8 mouse cellular contexts compared by ENCODE assay signal in genomic region chr8:106138616-106139015, GRCm38 (mm10). TPM values are rescaled to one million over a fixed set of nuclear protein-coding genes. Genes with fewer than 3 reads are reported as not detected.
DNase-seq lines count a peak whose midpoint lies in the region; ATAC-seq and TF ChIP-seq lines count a peak whose summit lies in the region.

No protein-coding gene starts in this region.

- H3K9me3 ChIP-seq in embryonic facial prominence, embryonic 14.5 days (ENCODE audit: control insufficient read depth, low read length) = no peaks in the 10 kb centered on the region
- no peaks in the 10 kb centered on the region for H3K9me3 ChIP-seq in intestine, embryonic 15.5 days
- no peaks in the 10 kb centered on the region for H3K9me3 ChIP-seq in neural tube, embryonic 12.5 days

- intact Hi-C loops in left cerebral cortex, adult 2 months (cut with DNase I) = no loop called here

- H3K27me3 ChIP-seq in embryonic facial prominence, embryonic 14.5 days (replicated peaks; ENCODE audit: control insufficient read depth, insufficient read depth, low read length) = peaks cover 41% of the 10 kb centered on the region
- peaks cover 30% of the 10 kb centered on the region for H3K27me3 ChIP-seq in intestine, embryonic 15.5 days (replicated peaks)
- peaks cover 65% of the 10 kb centered on the region for H3K27me3 ChIP-seq in neural tube, embryonic 12.5 days (replicated peaks)

- H3K9ac ChIP-seq in embryonic facial prominence, embryonic 14.5 days (ENCODE audit: low read depth, low read length) = peak overlapping the region; percentile 53
- H3K9ac ChIP-seq in intestine, embryonic 15.5 days = peak overlapping the region; percentile 45
- peak overlapping the region; percentile 38; the same call in 1 of the 2 replicates for H3K9ac ChIP-seq in neural tube, embryonic 12.5 days

- no peak for ATAC-seq in embryonic facial prominence, embryonic 14.5 days (ENCODE audit: low read depth)
- ATAC-seq in intestine, embryonic 15.5 days = no peak
- ATAC-seq in neural tube, embryonic 12.5 days (ENCODE audit: low FRiP score, low read depth) = no peak
- ATAC-seq in monocyte, adult 5-6 weeks (replicated peaks; ENCODE audit: insufficient number of reproducible peaks, low FRiP score, low TSS enrichment, poor library complexity, severe bottlenecking) = no peak

- 0 out of 2 replicates have a peak, but pooled peaks cover 4% of the 10 kb centered on the region for H3K4me1 ChIP-seq in embryonic facial prominence, embryonic 14.5 days (ENCODE audit: control insufficient read depth, insufficient read depth, low read length)
- H3K4me1 ChIP-seq in intestine, embryonic 15.5 days (replicated peaks) = peaks cover 26% of the 10 kb centered on the region
- H3K4me1 ChIP-seq in neural tube, embryonic 12.5 days = peaks cover 30% of the 10 kb centered on the region

- H3K4me2 ChIP-seq in embryonic facial prominence, embryonic 14.5 days (ENCODE audit: low read depth, low read length) = peak overlapping the region; percentile 95
- H3K4me2 ChIP-seq in intestine, embryonic 15.5 days (replicated peaks) = peak overlapping the region; percentile 89
- H3K4me2 ChIP-seq in neural tube, embryonic 12.5 days (replicated peaks) = peak overlapping the region; percentile 71

- H3K4me3 ChIP-seq in left cerebral cortex, adult 2 months = peak overlapping the region; percentile 50
- H3K4me3 ChIP-seq in embryonic facial prominence, embryonic 14.5 days (ENCODE audit: low read depth, low read length) = peak overlapping the region; percentile 50
- H3K4me3 ChIP-seq in intestine, embryonic 15.5 days (replicated peaks) = peak overlapping the region; percentile 53
- H3K4me3 ChIP-seq in neural tube, embryonic 12.5 days = peak overlapping the region; percentile 34

- H3K27ac ChIP-seq in left cerebral cortex, adult 2 months = peak overlapping the region; percentile 10; the same call in 1 of the 2 replicates
- 0 out of 2 replicates have a peak overlapping the region, but pooled peaks have one; percentile 61 for H3K27ac ChIP-seq in embryonic facial prominence, embryonic 14.5 days (replicated peaks; ENCODE audit: low read depth, low read length)
- peak overlapping the region; percentile 63 for H3K27ac ChIP-seq in intestine, embryonic 15.5 days
- H3K27ac ChIP-seq in neural tube, embryonic 12.5 days = no peak overlapping the region

- WGBS in embryonic facial prominence, embryonic 14.5 days = 15% methylated on average over 7 of the region's 7 CpGs
- WGBS in intestine, embryonic 15.5 days = 9% methylated on average over 7 of the region's 7 CpGs
- 18% methylated on average over 7 of the region's 7 CpGs for WGBS in neural tube, embryonic 12.5 days

- no peak for TF ChIP-seq CTCF in left cerebral cortex, adult 2 months (IDR thresholded peaks at IDR 0.05)

- no peak for DNase-seq in left cerebral cortex, adult 2 months (ENCODE audit: extremely low spot score in 1 of 2, low spot score in 2 of 2)
- no peak for DNase-seq in left cerebral cortex, adult 9 months (ENCODE audit: low spot score in 2 of 2)
- DNase-seq in embryonic facial prominence, embryonic 14.5 days (ENCODE audit: low spot score) = no peak
- DNase-seq in adrenal gland, postnatal 36 days = no peak
- no peak for DNase-seq in testis, postnatal 14 days (ENCODE audit: low spot score)

- no peaks in the 10 kb centered on the region for H3K36me3 ChIP-seq in embryonic facial prominence, embryonic 14.5 days (ENCODE audit: control insufficient read depth, insufficient read depth, low read length)
- H3K36me3 ChIP-seq in intestine, embryonic 15.5 days = no peaks in the 10 kb centered on the region
- no peaks in the 10 kb centered on the region for H3K36me3 ChIP-seq in neural tube, embryonic 12.5 days

RNA-seq across cellular contexts. Expression of gene Esrp2, which starts 1.8 kb away (rescaled TPM):
- total RNA-seq in left cerebral cortex, adult 2 months (2021) = under 1 TPM in 1 of 2 experiments, not detected in 1; 0.41 TPM
- polyA plus RNA-seq in embryonic facial prominence, embryonic 14.5 days (2014; fragmentation: Nextera tagmentation; extraction: Ambion mirVana) = 14.9 and 20.0 TPM in 2 replicates
- polyA plus RNA-seq in intestine, embryonic 15.5 days (2015; fragmentation: Nextera tagmentation; extraction: Ambion mirVana) = 30.2 and 32.7 TPM in 2 replicates
- polyA plus RNA-seq in neural tube, embryonic 12.5 days (2016; fragmentation: Nextera tagmentation; extraction: Ambion mirVana) = 1.1 and 1.6 TPM in 2 replicates
- 1 to 10 TPM; 1.1 to 3.5 TPM for total RNA-seq in adrenal gland, postnatal 36 days (2021)
- not detected in 3 replicates for total RNA-seq in monocyte, adult 5-6 weeks (2017)

RNA-seq across cellular contexts. Expression of gene Pla2g15, which starts 11.6 kb away (rescaled TPM):
- total RNA-seq in left cerebral cortex, adult 2 months (2021) = 10 to 100 TPM; 24.4 to 24.8 TPM
- 6.8 and 7.2 TPM in 2 replicates for polyA plus RNA-seq in embryonic facial prominence, embryonic 14.5 days (2014; fragmentation: Nextera tagmentation; extraction: Ambion mirVana)
- polyA plus RNA-seq in intestine, embryonic 15.5 days (2015; fragmentation: Nextera tagmentation; extraction: Ambion mirVana) = 10.2 and 10.7 TPM in 2 replicates
- polyA plus RNA-seq in neural tube, embryonic 12.5 days (2016; fragmentation: Nextera tagmentation; extraction: Ambion mirVana) = 17.6 and 18.4 TPM in 2 replicates
- 10 to 100 TPM; 17.4 to 29.6 TPM for total RNA-seq in adrenal gland, postnatal 36 days (2021)
- 7.7 to 8.6 TPM (median 8.2 TPM) in 3 replicates for total RNA-seq in monocyte, adult 5-6 weeks (2017)

RNA-seq across cellular contexts. Expression of gene Slc7a6, which starts 30.0 kb away (rescaled TPM):
- 10 to 100 TPM; 24.9 to 26.5 TPM for total RNA-seq in left cerebral cortex, adult 2 months (2021)
- 46.9 and 51.6 TPM in 2 replicates for polyA plus RNA-seq in embryonic facial prominence, embryonic 14.5 days (2014; fragmentation: Nextera tagmentation; extraction: Ambion mirVana)
- 34.4 and 37.9 TPM in 2 replicates for polyA plus RNA-seq in intestine, embryonic 15.5 days (2015; fragmentation: Nextera tagmentation; extraction: Ambion mirVana)
- polyA plus RNA-seq in neural tube, embryonic 12.5 days (2016; fragmentation: Nextera tagmentation; extraction: Ambion mirVana) = 71.2 and 73.9 TPM in 2 replicates
- total RNA-seq in adrenal gland, postnatal 36 days (2021) = 10 to 100 TPM; 28.4 to 33.1 TPM
- total RNA-seq in monocyte, adult 5-6 weeks (2017) = 11.1 to 13.3 TPM (median 13.1 TPM) in 3 replicates
